Mouse (Mus musculus): Measurements from ENCODE around the gene Grik4. TPM values are rescaled to one million over a fixed set of nuclear protein-coding genes. Genes with fewer than 3 reads are reported as not detected.
A peak's percentile ranks its signal among the peaks of the same experiment; 100 is the strongest.

The Grik4 gene
- polyA plus RNA-seq, 1 experiment, result 9.8 TPM

- TF ChIP-seq POLR2A (IDR thresholded peaks at IDR 0.05; ENCODE audit: borderline replicate concordance, extremely low read depth, insufficient read depth, insufficient read length, poor library complexity, severe bottlenecking), result no peak
- TF ChIP-seq CTCF (IDR thresholded peaks at IDR 0.05; ENCODE audit: borderline replicate concordance, extremely low read depth, insufficient read depth, insufficient read length), result no peak
- DNase-seq (ENCODE audit: low read depth), result no peak
Measured at GRCm38 (mm10) chr9:42776804-42777203, 167.5 kb downstream of the Grik4 start.

- TF ChIP-seq POLR2A (IDR thresholded peaks at IDR 0.05; ENCODE audit: borderline replicate concordance, extremely low read depth, insufficient read depth, insufficient read length, poor library complexity, severe bottlenecking) (no peak), CTCF (IDR thresholded peaks at IDR 0.05; ENCODE audit: borderline replicate concordance, extremely low read depth, insufficient read depth, insufficient read length) (no peak)
- peak; percentile 78 for DNase-seq (ENCODE audit: low read depth)
Measured at GRCm38 (mm10) chr9:42764823-42765560, 179.3 kb downstream of the Grik4 start.

- DNase-seq (ENCODE audit: low read depth), result no peak
- no peak for TF ChIP-seq POLR2A (IDR thresholded peaks at IDR 0.05; ENCODE audit: borderline replicate concordance, extremely low read depth, insufficient read depth, insufficient read length, poor library complexity, severe bottlenecking)
- TF ChIP-seq CTCF (IDR thresholded peaks at IDR 0.05; ENCODE audit: borderline replicate concordance, extremely low read depth, insufficient read depth, insufficient read length), result no peak
Measured at GRCm38 (mm10) chr9:42758682-42759205, 185.5 kb downstream of the Grik4 start.

- TF ChIP-seq POLR2A (IDR thresholded peaks at IDR 0.05; ENCODE audit: borderline replicate concordance, extremely low read depth, insufficient read depth, insufficient read length, poor library complexity, severe bottlenecking) (no peak), CTCF (IDR thresholded peaks at IDR 0.05; ENCODE audit: borderline replicate concordance, extremely low read depth, insufficient read depth, insufficient read length) (no peak)
- no peak for DNase-seq (ENCODE audit: low read depth)
Measured at GRCm38 (mm10) chr9:42757012-42757640, 187.2 kb downstream of the Grik4 start.

- TF ChIP-seq POLR2A (IDR thresholded peaks at IDR 0.05; ENCODE audit: borderline replicate concordance, extremely low read depth, insufficient read depth, insufficient read length, poor library complexity, severe bottlenecking) (no peak), CTCF (IDR thresholded peaks at IDR 0.05; ENCODE audit: borderline replicate concordance, extremely low read depth, insufficient read depth, insufficient read length) (no peak)
- no peak for DNase-seq (ENCODE audit: low read depth)
Measured at GRCm38 (mm10) chr9:42754699-42755098, 189.6 kb downstream of the Grik4 start.

- DNase-seq (ENCODE audit: low read depth), result no peak
- TF ChIP-seq CTCF (IDR thresholded peaks at IDR 0.05; ENCODE audit: borderline replicate concordance, extremely low read depth, insufficient read depth, insufficient read length) (no peak), POLR2A (IDR thresholded peaks at IDR 0.05; ENCODE audit: borderline replicate concordance, extremely low read depth, insufficient read depth, insufficient read length, poor library complexity, severe bottlenecking) (no peak)
Measured at GRCm38 (mm10) chr9:42751160-42751559, 193.1 kb downstream of the Grik4 start.

- no peak for DNase-seq (ENCODE audit: low read depth)
- no peak for TF ChIP-seq CTCF (IDR thresholded peaks at IDR 0.05; ENCODE audit: borderline replicate concordance, extremely low read depth, insufficient read depth, insufficient read length)
- TF ChIP-seq POLR2A (IDR thresholded peaks at IDR 0.05; ENCODE audit: borderline replicate concordance, extremely low read depth, insufficient read depth, insufficient read length, poor library complexity, severe bottlenecking), result no peak
Measured at GRCm38 (mm10) chr9:42750176-42750575, 194.1 kb downstream of the Grik4 start.

- no peak for TF ChIP-seq POLR2A (IDR thresholded peaks at IDR 0.05; ENCODE audit: borderline replicate concordance, extremely low read depth, insufficient read depth, insufficient read length, poor library complexity, severe bottlenecking)
- TF ChIP-seq CTCF (IDR thresholded peaks at IDR 0.05; ENCODE audit: borderline replicate concordance, extremely low read depth, insufficient read depth, insufficient read length), result no peak
- DNase-seq (ENCODE audit: low read depth), result no peak
Measured at GRCm38 (mm10) chr9:42745982-42746381, 198.3 kb downstream of the Grik4 start.

GRCm38 (mm10) chr9:42742385-42742784 lies 201.9 kb downstream of the Grik4 start:
- TF ChIP-seq CTCF (IDR thresholded peaks at IDR 0.05; ENCODE audit: borderline replicate concordance, extremely low read depth, insufficient read depth, insufficient read length) (no peak), POLR2A (IDR thresholded peaks at IDR 0.05; ENCODE audit: borderline replicate concordance, extremely low read depth, insufficient read depth, insufficient read length, poor library complexity, severe bottlenecking) (no peak)
- no peak for DNase-seq (ENCODE audit: low read depth)

GRCm38 (mm10) chr9:42736697-42737335 lies 207.5 kb downstream of the Grik4 start:
- peak; percentile 53 for DNase-seq (ENCODE audit: low read depth)
- no peak for TF ChIP-seq POLR2A (IDR thresholded peaks at IDR 0.05; ENCODE audit: borderline replicate concordance, extremely low read depth, insufficient read depth, insufficient read length, poor library complexity, severe bottlenecking)
- TF ChIP-seq CTCF (IDR thresholded peaks at IDR 0.05; ENCODE audit: borderline replicate concordance, extremely low read depth, insufficient read depth, insufficient read length), result peak; percentile 12; the same call in 1 of the 2 replicates

- DNase-seq (ENCODE audit: low read depth), result peak; percentile 50
- no peak for TF ChIP-seq POLR2A (IDR thresholded peaks at IDR 0.05; ENCODE audit: borderline replicate concordance, extremely low read depth, insufficient read depth, insufficient read length, poor library complexity, severe bottlenecking)
Measured at GRCm38 (mm10) chr9:42735086-42735485, 209.2 kb downstream of the Grik4 start.

Data from brain, embryonic 14.5 days (tissue).